Mouse (Mus musculus): ENCODE measurements around the gene Ror1.

GRCm38 (mm10) chr4:100061396-100062066 is 34.1 kb upstream of the Ror1 start:
- TF ChIP-seq POLR2A (IDR thresholded peaks at IDR 0.05; ENCODE audit: borderline replicate concordance, extremely low read depth, insufficient read depth, insufficient read length, poor library complexity, severe bottlenecking) (no peak), CTCF (IDR thresholded peaks at IDR 0.05; ENCODE audit: borderline replicate concordance, extremely low read depth, insufficient read depth, insufficient read length) (no peak)

Measured in brain, embryonic 14.5 days (tissue).